Mouse (Mus musculus) ES-Bruce4 (cell line): Measurements from ENCODE around the gene Fetub.

Source experiments
- CTCF ChIP-seq: IDR thresholded peaks from one replicate; pipeline ENCODE4 v1.8.1; 2011; ENCODE audit warnings: low read depth, low read length
- EP300 ChIP-seq: IDR thresholded peaks from 2 replicates; pipeline ENCODE4 v1.6.1; 2011; ENCODE audit warnings: low read depth, low read length; ENCODE audit not compliant: insufficient read depth
- POLR2A ChIP-seq: IDR thresholded peaks from one replicate; pipeline ENCODE4 v1.8.1; 2011; ENCODE audit warnings: low read length; ENCODE audit not compliant: insufficient read depth

DNA sequence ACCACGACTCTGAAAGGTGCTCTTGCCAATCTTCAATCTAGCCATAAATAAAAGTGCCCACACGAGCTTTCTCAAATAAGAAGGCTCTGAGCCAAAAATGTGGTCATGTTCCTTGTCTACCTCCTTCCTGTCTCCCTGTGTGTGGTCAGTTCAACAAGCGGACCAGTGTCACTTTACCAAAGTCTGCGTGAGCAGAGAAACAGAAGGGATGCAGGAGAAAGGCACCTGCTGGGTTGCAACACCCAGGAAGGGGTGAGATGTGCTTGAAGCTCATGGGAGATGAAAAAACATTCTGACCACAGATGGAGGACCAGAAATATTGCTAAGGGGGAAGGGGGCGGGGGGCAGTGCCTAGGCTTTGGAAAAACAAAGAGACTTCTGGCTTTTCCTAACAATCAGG lies 18.8 kb upstream of the Fetub start:
- TF ChIP-seq CTCF: no peak
- no peak for TF ChIP-seq POLR2A
- TF ChIP-seq EP300: no peak
